Mouse (Mus musculus) bone marrow, adult 2 months (tissue): Measurements from ENCODE around the gene Ttc8.

ENCODE experiments used
- CTCF ChIP-seq: fragments of 200-500 bp; IDR thresholded peaks from 2 replicates; pipeline ENCODE4 v1.5.1; 2011; ENCODE audit warnings: low read length, control low read depth; ENCODE audit not compliant: control insufficient read depth, insufficient read depth
- POLR2A ChIP-seq: fragments of 200-500 bp; IDR thresholded peaks from 2 replicates; pipeline ENCODE4 v1.6.1; 2011; ENCODE audit warnings: low read depth, mild to moderate bottlenecking, control low read depth, low read length, borderline replicate concordance; ENCODE audit not compliant: control insufficient read depth

GRCm38 (mm10) chr12:98974157-98974804 is 53.9 kb downstream of the Ttc8 start:
- TF ChIP-seq CTCF (no peak), POLR2A (no peak)
